Mouse (Mus musculus) liver, adult (tissue): ENCODE measurements at regions not wholly inside any gene's neighbourhood (a gene's known extent, or its start where the extent isn't known, plus 50 kb on each side); places are given as distances from the start of the nearest gene placed in this dataset.

ENCODE experiments used
- GATA4 ChIP-seq: IDR thresholded peaks from 2 replicates; pipeline ENCODE4 v1.6.1; 2014; ENCODE audit warnings: mild to moderate bottlenecking, low read length; ENCODE audit not compliant: insufficient replicate concordance

DNA sequence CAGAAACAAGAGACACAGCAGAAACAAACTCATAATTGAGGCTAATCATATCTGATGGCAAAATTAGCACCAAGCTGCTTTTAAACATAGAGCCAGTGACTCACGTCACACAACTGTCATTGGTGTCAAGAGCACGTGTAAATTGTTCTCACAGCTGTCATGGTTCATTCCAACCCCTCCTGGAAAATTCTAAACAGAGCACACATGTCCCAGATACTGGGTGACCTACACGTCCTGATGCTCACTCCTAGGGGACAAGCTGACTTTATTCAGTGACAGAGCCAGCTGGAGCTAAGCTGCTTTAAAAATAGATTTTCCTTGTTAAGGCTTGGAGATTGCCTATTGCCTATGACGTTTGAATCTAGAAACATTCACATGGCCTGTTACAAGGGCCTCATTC lies 304.1 kb downstream of the 1500009L16Rik start:
- TF ChIP-seq GATA4 = no peak

DNA sequence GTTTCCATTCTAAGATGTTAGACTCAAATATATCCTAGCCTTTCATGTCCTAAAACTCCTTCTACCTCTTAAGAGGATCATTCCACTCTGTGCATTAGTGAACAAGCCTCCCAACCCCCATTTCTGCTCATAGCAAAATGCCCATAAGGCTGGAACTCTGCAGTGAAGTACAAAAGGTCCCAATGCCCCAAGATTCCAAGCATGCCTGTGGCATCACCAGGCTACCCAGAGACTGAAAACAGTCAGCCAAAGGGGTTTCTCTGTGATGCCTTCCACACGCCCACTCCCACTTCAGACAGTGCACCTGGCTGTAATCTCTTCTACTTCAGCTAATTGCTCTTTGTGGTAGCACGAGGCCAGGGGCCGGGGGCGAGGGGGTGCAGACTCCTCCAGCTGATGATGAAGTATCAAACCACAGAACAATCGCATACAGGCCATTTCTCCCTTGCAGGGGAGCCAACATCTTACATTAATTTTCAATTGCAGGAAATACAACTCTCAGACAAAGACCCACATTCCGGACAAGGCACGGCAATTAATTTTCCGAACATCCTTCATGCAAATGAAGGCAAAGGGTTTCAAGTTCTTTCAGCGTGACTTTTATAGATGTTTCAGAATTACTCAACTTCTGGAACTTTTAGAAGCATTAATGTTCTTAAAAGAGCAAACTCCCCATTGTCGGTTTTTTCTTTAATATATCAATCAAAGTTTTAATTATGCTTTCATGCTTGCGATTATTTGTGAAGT lies 313.6 kb downstream of the 1500009L16Rik start:
- no peak for TF ChIP-seq GATA4

DNA sequence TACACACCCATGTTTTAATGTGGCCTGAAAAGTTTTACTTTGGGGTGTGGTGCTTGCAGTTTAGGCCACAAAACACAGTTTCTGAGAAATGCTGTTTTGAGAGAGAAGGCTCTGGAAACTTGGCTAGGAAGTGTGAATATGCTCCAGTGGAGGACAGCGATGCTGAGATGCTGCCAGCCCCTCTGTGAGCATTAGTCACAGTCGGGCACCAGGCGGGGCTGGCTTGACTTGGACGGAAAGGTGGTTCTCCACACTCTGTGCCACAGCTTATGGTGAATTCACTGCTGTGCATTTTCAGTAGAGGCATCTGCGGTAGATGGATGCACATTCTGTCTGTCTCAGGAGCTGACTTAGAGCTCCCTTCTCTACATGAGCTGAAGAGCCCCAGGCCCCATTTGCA lies 326.0 kb downstream of the 1500009L16Rik start:
- no peak for TF ChIP-seq GATA4

DNA sequence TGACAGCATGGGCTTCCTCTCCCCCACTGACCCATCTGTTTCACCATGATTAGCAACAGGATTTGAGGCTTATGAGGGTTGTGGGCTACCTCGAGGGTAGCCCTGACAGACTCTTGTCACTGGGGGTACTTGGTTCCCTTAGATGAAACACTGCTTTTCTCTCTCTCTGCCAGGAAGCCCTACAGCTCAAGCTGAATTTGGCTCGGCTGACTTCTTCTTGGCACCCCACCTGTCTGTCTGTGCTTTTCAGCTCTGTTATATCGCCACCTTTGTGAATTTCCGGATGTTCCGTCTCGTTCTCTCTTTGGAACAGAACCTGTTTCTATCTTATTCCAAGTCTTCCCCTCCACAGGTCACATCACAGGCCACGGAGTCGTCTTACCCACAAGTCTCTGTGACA lies 330.0 kb downstream of the 1500009L16Rik start:
- no peak for TF ChIP-seq GATA4

DNA sequence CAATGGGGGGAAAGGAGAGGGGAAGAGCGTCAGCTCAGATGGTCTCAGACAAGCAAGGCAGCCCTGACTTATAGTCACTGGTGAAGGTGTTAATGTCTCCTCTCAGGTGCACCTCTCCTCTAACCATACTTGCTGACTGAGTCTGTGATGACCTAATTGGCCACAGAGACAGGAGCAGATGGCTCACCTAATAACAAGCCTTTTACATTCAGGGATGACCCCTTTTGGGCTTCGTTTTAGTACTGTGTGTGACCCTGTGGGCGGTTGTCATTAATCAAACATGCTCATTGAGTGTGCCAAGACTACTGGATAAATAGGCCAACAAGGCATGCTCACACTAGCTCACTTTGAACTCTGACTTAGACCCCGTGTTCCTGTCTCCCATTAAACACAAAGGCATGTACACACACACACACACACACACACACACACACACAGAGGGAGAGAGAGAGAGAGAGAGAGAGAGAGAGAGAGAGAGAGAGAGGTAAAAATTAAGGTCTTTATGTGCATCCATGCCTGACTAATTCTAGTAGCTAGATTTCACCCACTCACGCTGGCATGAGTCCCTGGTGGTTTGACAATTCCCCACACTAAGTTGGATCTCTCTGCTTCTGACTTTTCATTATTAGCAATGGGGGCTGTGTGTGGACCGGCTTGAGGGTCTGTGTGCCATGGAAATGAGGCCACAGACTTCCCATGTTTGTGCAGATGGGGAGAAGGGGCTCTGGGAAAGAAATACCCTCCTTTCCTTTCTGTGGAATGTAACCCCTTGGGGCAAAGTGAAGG lies 332.1 kb downstream of the 1500009L16Rik start:
- TF ChIP-seq GATA4 = no peak

DNA sequence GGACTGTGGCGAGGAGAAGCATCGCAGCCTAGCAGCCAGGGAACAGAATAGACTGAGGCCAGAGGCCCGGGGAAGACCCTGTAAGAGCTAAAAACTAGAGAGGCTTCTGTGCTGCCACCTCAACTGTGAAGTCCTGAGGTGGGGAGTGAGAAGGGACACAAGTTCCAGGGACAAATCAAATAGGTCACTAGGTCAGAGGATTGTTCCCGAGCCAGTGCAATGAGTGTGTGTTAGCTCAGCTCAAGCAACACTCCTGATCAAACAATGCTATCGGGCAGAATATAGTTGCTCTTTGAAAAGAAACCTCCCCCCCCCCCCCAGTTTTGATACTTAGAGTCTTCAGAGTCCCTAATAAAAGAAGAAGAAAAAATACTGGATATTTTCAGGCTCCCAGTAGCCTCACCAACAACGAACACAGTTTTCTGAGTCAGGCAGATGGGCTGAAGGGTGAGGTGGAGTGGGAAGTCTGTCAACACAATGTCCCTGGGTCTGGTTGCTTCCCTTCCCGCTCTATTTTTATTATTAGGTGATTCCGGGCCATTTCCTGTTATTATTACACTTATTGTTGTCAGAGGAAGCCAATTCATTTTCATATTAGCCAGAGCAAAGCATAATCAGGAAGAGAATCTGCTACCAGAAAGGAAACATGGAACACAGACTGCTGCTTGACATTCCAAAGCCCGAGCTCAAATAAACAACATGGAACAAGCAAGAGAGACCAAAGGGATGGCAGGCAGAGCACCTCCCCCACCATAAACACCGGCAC lies 332.9 kb downstream of the 1500009L16Rik start:
- TF ChIP-seq GATA4 = peak; percentile 51; the same call in 1 of the 2 replicates

DNA sequence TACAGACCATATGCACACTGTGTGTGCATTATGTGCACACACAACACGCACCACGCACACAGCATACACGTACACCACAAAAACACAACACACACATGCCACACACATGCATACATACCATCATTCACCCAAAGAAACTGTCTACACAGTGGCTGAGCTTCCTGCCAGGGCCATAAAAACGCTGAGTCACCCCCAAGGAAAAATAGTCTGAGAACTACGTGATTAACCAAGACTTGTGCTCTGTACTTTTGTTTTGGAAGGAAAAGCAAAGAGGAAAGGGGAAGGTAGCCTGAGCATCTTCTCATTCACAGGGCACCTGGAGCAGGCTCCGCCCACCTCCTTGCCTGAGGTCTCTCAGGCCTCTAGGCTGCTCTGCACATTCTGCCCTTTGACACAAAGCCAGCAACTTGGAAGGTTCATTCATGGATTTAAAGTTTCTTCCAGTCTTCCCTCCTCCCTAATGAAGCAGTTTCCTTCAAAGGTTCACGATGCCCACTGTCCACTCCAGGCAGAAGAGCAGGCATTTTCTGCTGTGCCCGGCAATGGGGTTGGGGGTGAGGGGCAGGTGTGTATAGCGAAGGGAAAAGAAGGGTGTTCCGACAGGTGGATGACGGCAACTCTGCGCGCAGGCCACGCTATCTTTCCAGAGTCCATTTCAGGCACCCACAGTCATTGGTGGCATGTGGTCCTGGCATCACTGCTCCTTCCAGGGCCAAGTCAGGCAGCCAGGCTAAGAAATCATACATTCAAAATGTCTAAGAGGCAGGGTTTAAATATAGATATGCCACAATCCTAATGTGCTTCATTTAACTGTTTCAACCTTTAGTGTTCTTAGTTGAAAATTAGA lies 333.9 kb downstream of the 1500009L16Rik start:
- no peak for TF ChIP-seq GATA4

DNA sequence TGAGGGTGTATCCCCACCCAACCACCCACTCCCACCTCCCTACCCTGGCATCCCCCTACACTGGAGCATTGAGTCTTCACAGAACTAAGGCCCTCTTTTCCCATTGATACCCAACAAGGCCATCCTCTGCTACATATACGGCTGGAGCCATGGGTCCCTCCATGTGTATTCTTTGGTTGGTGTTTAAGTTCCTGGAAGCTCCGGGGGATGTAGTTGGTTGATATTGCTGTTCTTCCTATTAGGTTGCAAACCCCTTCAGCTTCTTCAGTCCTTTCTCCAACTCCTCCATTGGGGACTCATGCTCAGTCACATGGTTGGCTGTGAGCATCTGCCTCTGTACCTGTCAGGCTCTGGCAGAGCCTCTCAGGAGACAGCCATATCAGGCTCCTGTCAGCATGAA lies 335.6 kb downstream of the 1500009L16Rik start:
- no peak for TF ChIP-seq GATA4

DNA sequence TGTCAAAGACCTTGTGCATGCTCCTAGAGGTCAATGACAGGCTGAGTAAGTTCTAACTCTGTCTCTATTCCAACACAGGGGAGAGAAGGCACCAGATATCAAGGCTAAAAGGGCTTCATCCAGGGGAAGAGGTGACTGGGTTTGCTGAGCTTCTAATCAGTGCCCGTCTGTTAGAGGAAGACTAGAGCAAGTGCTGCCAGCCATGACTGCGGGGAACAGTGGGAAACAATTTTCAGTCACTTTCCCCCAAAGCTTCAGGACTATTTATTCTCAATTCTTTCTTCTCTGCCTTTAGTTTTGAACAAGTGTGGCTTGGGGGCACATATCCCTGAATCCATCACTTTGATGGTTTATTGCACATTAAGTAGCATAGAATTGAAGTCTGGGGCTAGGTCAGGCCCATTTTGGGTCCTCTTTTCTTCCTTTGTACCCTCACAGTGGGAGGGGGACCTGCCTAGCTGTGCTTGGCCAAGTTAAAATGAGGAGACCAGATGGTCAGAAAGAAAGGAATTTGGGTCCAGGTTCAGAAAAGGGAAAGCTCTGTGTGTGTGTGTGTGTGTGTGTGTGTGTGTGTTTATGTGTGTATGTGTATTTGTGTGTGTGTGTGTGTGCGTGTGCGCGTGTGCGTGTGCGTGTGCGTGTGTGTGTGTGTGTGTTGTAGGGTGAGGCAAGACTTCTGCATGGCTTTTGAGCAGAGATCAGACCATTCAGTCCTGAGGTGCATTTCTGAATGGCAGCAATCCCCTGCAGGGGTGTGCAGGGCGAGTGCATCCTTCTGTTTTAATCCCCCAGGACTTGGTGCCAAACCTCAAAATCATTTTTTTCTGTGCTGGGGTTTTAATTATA lies 337.2 kb downstream of the 1500009L16Rik start:
- no peak for TF ChIP-seq GATA4

DNA sequence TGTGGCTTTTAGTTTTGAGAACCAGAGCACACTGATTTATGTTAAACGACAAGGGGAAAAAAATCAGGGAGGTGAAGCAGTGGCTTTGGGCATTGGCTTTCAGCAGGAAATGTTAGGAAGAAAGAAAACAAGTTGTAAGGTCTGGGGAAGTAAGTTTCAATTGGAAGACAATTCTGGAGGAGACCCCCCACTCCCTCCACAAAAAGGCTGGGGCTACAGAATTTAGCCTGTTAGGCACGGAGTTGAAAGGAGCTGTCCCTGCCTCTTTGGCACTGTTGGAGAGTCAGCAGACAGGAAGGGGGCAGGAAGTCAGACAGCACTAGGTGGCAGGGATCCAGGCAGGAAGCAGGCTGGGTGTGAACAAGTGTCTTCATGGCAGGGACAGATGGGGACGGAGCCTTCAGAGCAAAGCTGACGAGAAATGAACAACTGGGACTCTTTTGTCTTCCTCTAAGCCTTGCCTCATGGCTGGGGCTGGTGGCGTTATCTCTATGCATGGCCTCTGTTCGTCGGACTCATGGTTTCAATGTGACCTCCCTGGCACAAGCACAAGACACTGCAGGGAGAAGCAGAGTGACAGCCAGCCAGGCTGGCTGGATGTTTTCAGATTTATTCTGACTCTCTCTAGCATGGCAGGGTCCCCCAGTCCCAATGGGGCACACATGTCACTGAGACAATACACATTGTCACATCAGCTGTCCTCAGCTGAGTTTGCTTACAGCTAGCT lies 338.0 kb downstream of the 1500009L16Rik start:
- peak; percentile 93 for TF ChIP-seq GATA4

DNA sequence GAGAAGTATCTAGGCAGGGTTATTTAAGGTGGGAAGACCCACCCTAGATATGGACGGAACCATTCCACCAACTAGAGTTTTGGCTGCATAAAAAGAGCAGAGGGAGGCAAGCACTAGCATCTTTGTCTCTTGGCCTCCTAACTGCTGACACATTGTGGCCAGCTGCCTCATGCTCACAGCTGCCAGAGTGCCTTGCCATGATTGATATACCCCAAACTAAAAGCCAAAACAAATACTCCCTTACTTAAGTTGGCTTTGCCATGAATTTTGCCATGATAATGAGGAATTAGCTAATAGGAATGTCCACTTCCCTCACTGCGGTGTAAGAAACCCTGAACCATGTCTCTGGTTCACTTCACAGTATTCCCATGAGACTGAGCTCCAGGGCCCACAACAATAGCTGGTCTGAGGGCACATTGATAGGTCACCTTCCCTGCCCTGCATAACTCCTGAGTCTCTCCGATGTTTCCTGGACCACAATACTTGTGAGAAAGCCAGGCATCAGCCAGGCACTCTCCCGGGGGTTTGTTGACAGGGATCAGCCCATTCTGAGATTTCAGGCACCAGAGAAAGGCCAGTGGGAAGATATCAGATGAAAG lies 344.5 kb downstream of the 1500009L16Rik start:
- TF ChIP-seq GATA4 = no peak

DNA sequence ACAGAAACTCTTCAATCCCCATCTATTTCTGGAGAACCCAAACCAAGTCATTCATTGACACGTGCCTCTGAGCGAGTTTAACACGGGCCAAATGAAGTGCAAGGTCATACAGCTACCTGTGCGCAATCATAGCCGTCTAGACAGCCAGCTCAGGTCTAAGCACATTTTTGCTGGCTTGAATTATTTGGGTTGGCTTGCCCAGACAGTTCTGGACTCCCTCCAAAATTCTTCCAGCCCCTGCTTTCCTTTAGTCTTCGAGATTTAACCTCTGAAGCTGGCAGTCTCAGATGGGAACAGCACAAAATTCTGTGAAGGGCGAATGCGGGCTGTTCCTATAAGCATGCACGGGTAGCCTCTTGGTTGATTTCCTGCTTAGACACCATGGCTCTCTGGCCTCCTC lies 347.1 kb downstream of the 1500009L16Rik start:
- TF ChIP-seq GATA4 = no peak
